Mouse (Mus musculus) neural tube, embryonic 15.5 days (tissue): Measurements from ENCODE around the gene Gm20737. TPM values are rescaled to one million over a fixed set of nuclear protein-coding genes. Genes with fewer than 3 reads are reported as not detected.
"Not testable (repeated sequence)": the region's sequence is repeated elsewhere in the genome, so short reads cannot be mapped to it uniquely, and the experiment has no call there.

Experiments
- ATAC-seq: fragments of 200-750 bp; cut with Nextera tagmentation; 2 replicates; pipeline ENCODE4 v1.8.0; 2017; ENCODE audit warnings: mild to moderate bottlenecking, moderate TSS enrichment, moderate library complexity; ENCODE audit not compliant: low FRiP score
- H3K27ac ChIP-seq: fragments of 300-500 bp; sonication (generic); replicated peaks from 2 replicates; pipeline ENCODE4 v1.5.1; 2015; ENCODE audit warnings: mild to moderate bottlenecking, inconsistent platforms
- H3K27me3 ChIP-seq: fragments of 300-500 bp; sonication (generic); replicated peaks from 2 replicates; pipeline ENCODE4 v1.6.1; 2015; ENCODE audit warnings: inconsistent platforms
- H3K36me3 ChIP-seq: fragments of 300-500 bp; sonication (generic); 2 replicates; pipeline ENCODE4 v1.6.1; 2015; ENCODE audit warnings: inconsistent platforms
- H3K4me1 ChIP-seq: fragments of 300-500 bp; sonication (generic); 2 replicates; pipeline ENCODE4 v1.6.1; 2015; ENCODE audit warnings: inconsistent platforms
- H3K4me2 ChIP-seq: fragments of 300-500 bp; sonication (generic); 2 replicates; pipeline ENCODE4 v1.6.1; 2015; ENCODE audit warnings: inconsistent platforms, mild to moderate bottlenecking, moderate library complexity
- H3K4me3 ChIP-seq: fragments of 300-500 bp; sonication (generic); replicated peaks from 2 replicates; pipeline ENCODE4 v1.5.1; 2015; ENCODE audit warnings: mild to moderate bottlenecking, inconsistent platforms
- H3K9ac ChIP-seq: fragments of 300-500 bp; sonication (generic); replicated peaks from 2 replicates; pipeline ENCODE4 v1.6.1; 2015; ENCODE audit warnings: mild to moderate bottlenecking, inconsistent platforms
- H3K9me3 ChIP-seq: fragments of 300-500 bp; sonication (generic); replicated peaks from 2 replicates; pipeline ENCODE4 v1.6.1; 2016; ENCODE audit warnings: inconsistent platforms
- WGBS: fragments of 180-500 bp; shearing (Covaris S2); methylation state at CpG from one replicate; pipeline ENCODE4 v1.1.7; 2015; ENCODE audit warnings: mixed read lengths; 5-methylcytosine and 5-hydroxymethylcytosine counted together
- polyA plus RNA-seq: library from polyadenylated mRNA; unstranded; fragments of >200 nt; fragmentation: Nextera tagmentation; extraction: Ambion mirVana; gene quantifications from 2 replicates; pipeline ENCODE4 v1.2.1, GENCODE M21; 2015

The Gm20737 gene
- not detected in 2 replicates for polyA plus RNA-seq

DNA sequence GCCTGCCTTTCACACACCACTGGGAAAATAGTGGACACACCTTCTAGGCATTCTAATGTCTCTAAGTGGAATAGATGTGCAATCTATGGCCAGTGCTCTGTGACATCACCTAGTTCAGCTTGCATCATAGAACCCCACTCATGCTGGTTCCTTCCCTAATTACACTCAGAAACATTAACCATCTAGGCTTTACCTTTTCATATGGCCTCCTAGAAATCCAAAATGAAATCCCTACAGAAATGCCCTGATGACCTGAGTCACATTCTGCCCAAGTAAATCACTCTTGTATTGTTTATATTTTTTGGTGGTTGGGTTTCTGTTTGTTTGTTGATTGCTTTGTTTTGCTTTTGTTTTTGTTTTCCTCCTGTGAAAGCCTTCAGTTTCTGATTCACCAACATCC is at the start of gene Gm20737:
Gene Gm20737, minus strand, starts transcription at position 101 of the 400 bp plus-strand sequence.
- H3K4me2 ChIP-seq, H3K4me3 ChIP-seq, H3K27me3 ChIP-seq, H3K9ac ChIP-seq, ATAC-seq, H3K9me3 ChIP-seq, H3K27ac ChIP-seq, H3K36me3 ChIP-seq, H3K4me1 ChIP-seq: not testable (repeated sequence)

DNA sequence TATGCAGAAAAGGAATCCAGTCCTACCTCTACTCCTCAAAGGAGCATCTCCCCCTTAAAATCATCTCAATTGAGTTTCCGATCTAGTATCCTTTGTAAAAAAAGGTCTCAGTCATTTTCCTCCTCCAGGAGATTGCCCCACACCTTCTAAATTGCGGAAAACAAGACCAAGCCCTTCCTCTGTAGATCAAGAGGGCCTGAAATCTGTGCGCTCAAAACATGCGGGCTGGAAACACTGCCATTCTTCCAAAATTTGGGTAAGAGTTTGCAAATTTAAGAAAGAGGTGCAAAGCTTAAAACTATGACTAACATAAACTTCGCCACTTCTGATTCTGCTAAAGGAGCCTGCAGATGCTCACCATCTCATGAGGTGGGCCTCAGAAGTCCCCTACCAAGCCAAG is 17.3 kb upstream of the Gm20737 start, which contains the start of gene Gm21775:
Gene Gm21775, plus strand, starts transcription at position 301 of the 400 bp plus-strand sequence.
- H3K36me3 ChIP-seq, H3K9ac ChIP-seq, H3K4me3 ChIP-seq, ATAC-seq, H3K27me3 ChIP-seq, H3K4me2 ChIP-seq, H3K4me1 ChIP-seq, H3K27ac ChIP-seq, H3K9me3 ChIP-seq: not testable (repeated sequence)
- WGBS = 87% methylated on average over 5 of the region's 5 CpGs

Other genes with a start within 250 kb of the Gm20737 start
- gene Gm20834, start 211.5 kb downstream of the Gm20737 start, polyA plus RNA-seq = not detected in 2 replicates
- not detected in 2 replicates for gene Gm28510, start 123.3 kb downstream of the Gm20737 start, polyA plus RNA-seq
- not detected in 2 replicates for gene Gm21775, start 17.4 kb upstream of the Gm20737 start, polyA plus RNA-seq
- not detected in 2 replicates for gene Gm21900, start 80.3 kb upstream of the Gm20737 start, polyA plus RNA-seq
- gene Gm20777, start 216.4 kb upstream of the Gm20737 start, polyA plus RNA-seq = not detected in 2 replicates